Mouse (Mus musculus): Measurements from ENCODE around the gene Cpt1b.

GRCm38 (mm10) chr15:89428821-89429351 lies 3.2 kb upstream of the Cpt1b start:
- no peak for TF ChIP-seq CTCF (IDR thresholded peaks at IDR 0.05; ENCODE audit: extremely low read depth, insufficient read length, insufficient replicate concordance, low read depth, low read length)
- no peak for TF ChIP-seq POLR2A (IDR thresholded peaks at IDR 0.05; ENCODE audit: low read depth, low read length)
